Mouse (Mus musculus) hindbrain, embryonic 10.5 days (tissue): ENCODE results near the gene Adipor2. TPM values are rescaled to one million over a fixed set of nuclear protein-coding genes. Genes with fewer than 3 reads are reported as not detected.

Experiments
- DNase-seq: peaks from one replicate; pipeline ENCODE4 v3.0.0-alpha.2; 2017; ENCODE audit warnings: low spot score
- H3K27ac ChIP-seq: fragments of 300-500 bp; sonication (generic); 2 replicates; pipeline ENCODE4 v1.5.1; 2016; ENCODE audit warnings: mild to moderate bottlenecking, moderate library complexity
- H3K27me3 ChIP-seq: fragments of 300-500 bp; sonication (generic); 2 replicates; pipeline ENCODE4 v1.6.1; 2016; ENCODE audit warnings: mild to moderate bottlenecking; ENCODE audit not compliant: poor library complexity, insufficient read depth, severe bottlenecking
- H3K36me3 ChIP-seq: fragments of 300-500 bp; sonication (generic); 2 replicates; pipeline ENCODE4 v1.6.1; 2016; ENCODE audit warnings: mild to moderate bottlenecking, moderate library complexity
- H3K4me1 ChIP-seq: fragments of 300-500 bp; sonication (generic); replicated peaks from 2 replicates; pipeline ENCODE4 v1.6.1; 2016; ENCODE audit warnings: mild to moderate bottlenecking
- H3K4me3 ChIP-seq: fragments of 300-500 bp; sonication (generic); 2 replicates; pipeline ENCODE4 v1.5.1; 2016; ENCODE audit warnings: mild to moderate bottlenecking, moderate library complexity
- H3K9me3 ChIP-seq: fragments of 300-500 bp; sonication (generic); 2 replicates; pipeline ENCODE4 v1.6.1; 2016; ENCODE audit warnings: mild to moderate bottlenecking, moderate library complexity
- WGBS: fragments of 180-500 bp; shearing (Covaris S2); methylation state at CpG from one replicate; pipeline ENCODE4 v1.1.7; 2016; 5-methylcytosine and 5-hydroxymethylcytosine counted together
- polyA plus RNA-seq: library from polyadenylated mRNA; unstranded; fragments of >200 nt; fragmentation: Nextera tagmentation; extraction: Ambion mirVana; gene quantifications from 2 replicates; pipeline ENCODE4 v1.2.1, GENCODE M21; 2016

Gene Adipor2
- polyA plus RNA-seq, 1 experiment from 2014 or later = 28.2 TPM

DNA sequence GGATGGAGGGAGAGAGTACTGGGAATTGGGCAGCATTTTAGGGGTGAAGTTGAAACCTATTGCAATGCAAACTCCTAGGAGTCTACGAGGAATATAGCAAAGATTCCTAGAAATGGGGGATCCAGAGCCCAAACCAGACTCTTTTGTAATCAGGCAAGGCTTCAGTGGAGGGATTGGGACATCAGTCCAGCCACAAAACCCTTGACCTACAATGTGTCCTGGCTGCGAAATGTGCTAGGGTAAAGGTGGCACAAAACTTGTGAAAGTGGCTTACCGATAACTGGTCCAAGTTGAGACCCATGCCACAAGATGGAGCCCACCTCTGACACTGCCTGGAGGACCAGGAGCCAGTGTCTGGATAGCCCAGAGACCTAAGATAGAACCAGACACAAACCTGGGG lies 18.1 kb downstream of the Adipor2 start:
- H3K27me3 ChIP-seq = no peaks in the 10 kb centered on the region
- no peaks in the 10 kb centered on the region for H3K4me1 ChIP-seq
- DNase-seq = no peak
- H3K36me3 ChIP-seq = 0 out of 2 replicates have a peak, but pooled peaks cover 2% of the 10 kb centered on the region
- H3K9me3 ChIP-seq = 0 out of 2 replicates have a peak, but pooled peaks cover 2% of the 10 kb centered on the region
- H3K4me3 ChIP-seq = no peak overlapping the region
- 89% methylated on average over 3 of the region's 3 CpGs for WGBS
- H3K27ac ChIP-seq = no peak overlapping the region

DNA sequence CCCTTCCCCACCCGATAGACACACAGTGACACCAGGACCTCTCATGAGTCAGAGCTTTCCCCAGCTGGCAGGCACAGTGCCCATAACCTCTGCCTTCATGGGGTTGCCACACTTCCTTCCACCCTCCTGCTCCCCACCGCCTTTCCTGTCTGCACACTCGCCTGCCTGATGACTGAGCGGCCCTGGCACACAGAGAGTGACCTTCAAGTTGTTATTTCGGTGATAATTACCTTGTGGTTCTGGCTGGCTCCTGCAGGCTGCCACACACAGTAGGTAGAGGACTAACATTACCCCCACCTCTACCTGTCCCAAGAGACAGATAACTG lies 21.2 kb downstream of the Adipor2 start:
- H3K36me3 ChIP-seq = 0 out of 2 replicates have a peak, but pooled peaks cover 2% of the 10 kb centered on the region
- H3K4me3 ChIP-seq = no peak overlapping the region
- 0 out of 2 replicates have a peak, but pooled peaks cover 2% of the 10 kb centered on the region for H3K9me3 ChIP-seq
- WGBS = 78% methylated on average over 5 of the region's 5 CpGs
- H3K27ac ChIP-seq = no peak overlapping the region
- no peaks in the 10 kb centered on the region for H3K4me1 ChIP-seq
- H3K27me3 ChIP-seq = no peaks in the 10 kb centered on the region
- no peak for DNase-seq

DNA sequence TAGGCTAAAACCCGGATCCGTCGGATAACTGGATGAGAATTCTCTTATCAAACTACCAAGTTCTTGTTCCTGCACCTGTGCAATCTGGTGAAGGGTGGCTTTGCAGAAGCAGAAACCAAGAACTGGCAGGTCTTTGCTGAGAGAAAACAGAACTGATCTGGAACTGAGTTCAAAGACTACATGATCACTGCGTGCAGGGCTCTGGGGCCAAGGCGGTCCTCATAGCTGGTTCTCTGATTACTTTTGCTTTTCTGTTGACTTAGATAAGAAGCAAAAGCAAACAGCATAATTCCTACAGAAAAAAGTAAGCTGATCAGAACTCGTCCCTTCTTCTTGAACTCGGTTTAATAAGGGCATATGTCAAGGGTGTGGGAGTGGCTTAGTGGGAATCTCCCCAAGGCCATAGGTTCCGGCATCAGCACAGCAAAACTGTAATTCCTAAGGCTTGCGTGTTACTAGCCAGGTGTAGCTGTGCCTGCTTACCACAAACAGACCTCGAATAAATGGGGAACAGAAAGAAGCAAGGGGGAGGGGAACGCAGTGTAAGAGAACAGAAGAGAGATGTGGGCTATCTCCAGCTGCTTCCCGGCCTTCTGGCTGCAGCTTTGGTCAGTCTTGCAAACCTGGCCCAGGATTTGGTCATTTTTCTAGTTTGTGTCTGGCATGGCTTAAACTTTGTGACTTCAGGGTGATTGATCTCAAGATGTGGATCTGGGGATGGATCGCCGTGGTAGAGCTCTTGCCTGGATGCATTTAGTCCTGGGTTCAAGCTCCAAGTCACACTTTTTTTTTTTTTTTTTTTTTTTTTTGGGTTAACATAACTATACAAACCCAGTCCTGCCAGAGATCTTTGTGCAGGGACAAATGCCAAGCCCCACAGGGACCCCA lies 21.8 kb downstream of the Adipor2 start:
- no peak for DNase-seq
- H3K27ac ChIP-seq = no peak overlapping the region
- H3K36me3 ChIP-seq = 0 out of 2 replicates have a peak, but pooled peaks cover 2% of the 10 kb centered on the region
- H3K4me3 ChIP-seq = no peak overlapping the region
- 88% methylated on average over 14 of the region's 14 CpGs for WGBS
- no peaks in the 10 kb centered on the region for H3K27me3 ChIP-seq
- no peaks in the 10 kb centered on the region for H3K4me1 ChIP-seq
- 0 out of 2 replicates have a peak, but pooled peaks cover 2% of the 10 kb centered on the region for H3K9me3 ChIP-seq

DNA sequence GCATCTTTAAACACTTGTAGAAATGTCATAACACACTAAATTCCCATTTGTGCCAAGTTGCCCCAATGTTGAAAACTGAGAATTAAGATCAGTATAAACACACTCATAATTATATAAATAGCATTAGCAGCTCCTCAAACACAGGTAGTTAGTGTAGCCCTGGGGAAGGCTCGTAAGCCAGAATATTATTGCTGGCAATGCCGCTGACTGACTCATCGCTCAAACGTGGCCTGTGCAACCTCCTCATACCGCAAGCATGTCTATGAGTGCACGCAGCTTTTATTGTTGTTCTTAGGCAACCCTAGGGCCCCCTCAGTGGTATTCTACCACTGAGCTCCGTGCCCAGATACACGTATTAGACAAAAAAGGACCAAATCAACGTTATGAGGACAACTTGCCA lies 24.7 kb downstream of the Adipor2 start:
- Histone ChIP-seq H3K9me3 (0 out of 2 replicates have a peak, but pooled peaks cover 2% of the 10 kb centered on the region), H3K27me3 (no peaks in the 10 kb centered on the region), H3K4me3 (no peak overlapping the region), H3K27ac (no peak overlapping the region), H3K36me3 (0 out of 2 replicates have a peak, but pooled peaks cover 2% of the 10 kb centered on the region), H3K4me1 (peaks cover 12% of the 10 kb centered on the region; the same call in 1 of the 2 replicates)
- 86% methylated on average over 9 of the region's 9 CpGs for WGBS
- DNase-seq = no peak

DNA sequence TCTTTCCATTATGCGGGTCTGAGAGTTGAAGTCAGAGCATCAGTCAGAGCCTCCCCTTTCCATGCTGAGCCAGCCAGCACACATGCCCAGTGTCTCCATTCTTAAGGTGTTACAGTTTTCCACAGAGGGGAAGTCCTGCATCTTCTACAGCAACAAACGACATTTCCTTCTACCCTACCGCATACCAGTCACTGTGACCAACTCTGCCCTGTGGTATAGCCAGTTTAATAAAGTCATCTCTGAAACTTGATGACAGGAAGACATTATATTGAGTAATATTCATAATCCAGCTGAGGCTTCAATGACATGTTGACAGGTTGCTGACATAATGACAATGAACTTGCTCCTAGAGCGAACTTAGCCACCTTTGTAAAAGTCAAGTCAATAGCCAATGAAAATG lies 26.8 kb downstream of the Adipor2 start:
- DNase-seq = no peak
- Histone ChIP-seq H3K27me3 (no peaks in the 10 kb centered on the region), H3K27ac (no peak overlapping the region), H3K9me3 (no peaks in the 10 kb centered on the region), H3K36me3 (no peaks in the 10 kb centered on the region), H3K4me1 (peaks cover 29% of the 10 kb centered on the region), H3K4me3 (no peak overlapping the region)
- WGBS = 91% methylated on average over 4 of the region's 4 CpGs

DNA sequence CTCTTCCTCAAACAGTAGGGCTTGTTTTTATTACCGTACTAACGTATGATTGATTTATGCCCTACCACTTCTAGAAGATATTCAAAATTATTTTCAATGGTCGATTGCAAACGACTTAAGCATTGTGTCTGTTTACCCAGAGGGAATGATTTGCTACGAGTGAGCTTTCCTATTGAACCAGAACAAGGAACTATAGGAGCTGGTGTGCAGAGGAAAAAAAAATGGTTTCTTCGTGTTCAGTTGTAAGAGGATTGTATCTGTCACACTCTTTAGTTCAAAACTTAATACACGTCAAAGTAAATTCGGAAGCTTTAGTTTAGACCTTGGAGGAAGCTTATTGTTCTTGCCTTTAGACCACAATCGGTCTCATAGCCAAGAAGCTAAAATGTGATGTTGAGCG lies 28.4 kb downstream of the Adipor2 start:
- Histone ChIP-seq H3K27ac (peak overlapping the region; percentile 97), H3K9me3 (no peaks in the 10 kb centered on the region), H3K4me1 (peaks cover 29% of the 10 kb centered on the region), H3K36me3 (0 out of 2 replicates have a peak, but pooled peaks cover 2% of the 10 kb centered on the region), H3K27me3 (no peaks in the 10 kb centered on the region), H3K4me3 (peak overlapping the region; percentile 83)
- no peak for DNase-seq
- 35% methylated on average over 10 of the region's 10 CpGs for WGBS

DNA sequence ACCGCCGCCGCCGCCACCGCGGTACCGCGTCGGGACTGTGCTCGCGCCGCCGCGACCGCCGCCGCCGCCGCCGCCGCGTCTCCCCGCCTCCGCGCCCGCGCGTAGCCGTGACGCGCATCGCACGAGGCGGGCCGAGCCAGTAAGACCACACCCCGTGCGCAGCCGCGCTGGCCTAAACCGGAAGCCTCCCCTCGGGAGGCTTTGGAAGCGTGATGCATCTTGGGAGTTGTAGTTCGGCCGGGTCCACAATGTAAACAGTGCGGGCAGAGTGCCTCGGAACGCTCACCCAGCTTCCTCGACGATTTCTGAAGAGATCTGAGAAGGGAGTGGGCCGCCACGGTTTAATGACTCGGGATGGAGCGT lies 28.9 kb downstream of the Adipor2 start:
- no peaks in the 10 kb centered on the region for H3K9me3 ChIP-seq
- under 1% methylated on average over 53 of the region's 53 CpGs for WGBS
- H3K27ac ChIP-seq = peak overlapping the region; percentile 97
- 0 out of 2 replicates have a peak, but pooled peaks cover 6% of the 10 kb centered on the region for H3K36me3 ChIP-seq
- DNase-seq = peak; percentile 94
- H3K4me3 ChIP-seq = peak overlapping the region; percentile 83
- no peaks in the 10 kb centered on the region for H3K27me3 ChIP-seq
- peaks cover 29% of the 10 kb centered on the region for H3K4me1 ChIP-seq

DNA sequence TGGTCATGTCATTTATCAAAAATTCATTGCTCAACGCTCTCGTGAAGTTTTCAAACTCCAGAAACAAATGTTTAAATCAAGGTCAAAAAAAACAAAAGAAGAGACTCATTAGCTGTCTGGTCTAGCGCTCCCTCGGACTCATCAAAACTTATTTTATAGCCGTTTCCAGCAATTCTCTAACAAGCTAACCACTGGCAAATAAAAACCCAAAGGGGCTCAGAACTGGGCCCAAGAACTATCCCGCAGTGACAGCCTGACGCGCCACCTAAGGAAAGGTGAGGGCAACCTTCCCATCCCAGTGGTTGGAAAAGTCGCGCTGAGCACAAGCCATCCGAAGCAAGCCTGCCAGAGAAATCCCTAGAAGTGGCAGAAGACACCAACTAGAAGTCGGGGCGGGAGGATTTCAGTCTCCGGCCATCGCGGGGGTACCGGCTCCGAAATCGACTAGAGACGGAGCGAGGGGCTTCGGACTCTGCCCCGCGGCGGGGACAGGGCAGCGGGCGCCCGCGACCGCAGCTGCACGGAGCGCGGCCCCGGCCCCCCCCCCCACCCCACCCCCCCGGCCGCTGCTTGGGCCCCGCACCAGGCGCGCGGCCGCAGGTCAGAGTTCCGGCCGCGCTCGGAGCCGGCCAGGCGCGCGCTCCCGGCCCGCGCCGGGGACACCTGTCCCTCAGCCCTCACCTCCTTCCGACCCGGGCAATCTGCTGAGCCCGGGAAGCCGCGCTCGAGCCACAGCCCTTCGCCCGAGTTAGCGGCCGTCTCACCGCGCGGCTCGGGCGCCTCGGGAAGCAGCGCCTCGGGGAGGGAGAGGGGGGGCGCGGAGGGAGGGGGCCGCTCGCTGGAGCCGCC lies 29.5 kb downstream of the Adipor2 start:
- peaks cover 29% of the 10 kb centered on the region for H3K4me1 ChIP-seq

DNA sequence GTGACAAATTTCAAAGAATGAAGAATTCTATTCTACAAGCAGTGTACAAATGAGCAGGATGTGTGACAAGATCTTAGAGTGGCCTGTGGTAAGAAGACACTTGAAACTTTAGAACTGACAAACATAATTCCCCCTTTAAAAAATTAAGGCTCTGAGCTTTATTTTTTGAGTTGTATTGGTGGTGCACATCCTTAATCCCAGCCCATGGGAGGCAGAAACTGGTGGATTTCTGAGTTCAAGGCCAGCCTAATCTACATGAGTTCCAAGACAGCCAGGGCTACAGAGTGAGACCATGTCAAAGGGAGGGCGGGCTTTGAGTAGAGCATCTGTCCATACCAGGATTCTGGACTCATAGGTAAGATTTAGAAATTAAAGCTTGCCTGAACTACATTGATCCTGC lies 30.7 kb downstream of the Adipor2 start:
- no peak overlapping the region for H3K27ac ChIP-seq
- no peaks in the 10 kb centered on the region for H3K9me3 ChIP-seq
- 0 out of 2 replicates have a peak, but pooled peaks cover 14% of the 10 kb centered on the region for H3K36me3 ChIP-seq
- peaks cover 29% of the 10 kb centered on the region for H3K4me1 ChIP-seq
- DNase-seq = no peak
- 84% methylated on average over 1 of the region's 1 CpGs for WGBS
- H3K4me3 ChIP-seq = peak overlapping the region; percentile 83
- no peaks in the 10 kb centered on the region for H3K27me3 ChIP-seq

More for the DNA sequence above, 29.5 kb downstream of the Adipor2 start:
- Histone ChIP-seq H3K27ac (peak overlapping the region; percentile 97), H3K9me3 (no peaks in the 10 kb centered on the region), H3K27me3 (no peaks in the 10 kb centered on the region), H3K4me3 (peak overlapping the region; percentile 83), H3K36me3 (0 out of 2 replicates have a peak, but pooled peaks cover 11% of the 10 kb centered on the region)
- WGBS = 1% methylated on average over 69 of the region's 76 CpGs
- DNase-seq = peak; percentile 76

DNA sequence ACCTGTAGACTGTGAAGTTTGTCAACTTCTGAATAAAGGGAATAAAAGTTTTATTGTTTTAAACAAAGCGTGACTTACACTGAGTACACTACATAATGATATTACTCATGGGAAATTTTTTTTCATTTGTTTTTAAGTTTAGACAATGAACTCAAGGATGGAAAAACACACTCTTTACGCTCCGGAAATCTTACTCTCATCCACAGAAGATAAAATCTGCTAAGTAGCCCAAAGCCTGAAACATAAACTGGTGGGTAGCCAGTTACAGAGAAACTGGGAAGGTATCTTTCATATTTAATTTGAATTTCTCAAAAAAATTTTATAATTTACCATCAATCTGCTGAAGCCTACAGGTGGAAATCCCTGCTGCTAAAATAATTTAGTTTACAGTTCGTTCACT lies 31.1 kb downstream of the Adipor2 start:
- WGBS = 93% methylated on average over 4 of the region's 4 CpGs
- Histone ChIP-seq H3K9me3 (no peaks in the 10 kb centered on the region), H3K27ac (no peak overlapping the region), H3K4me3 (no peak overlapping the region), H3K4me1 (peaks cover 29% of the 10 kb centered on the region), H3K27me3 (no peaks in the 10 kb centered on the region), H3K36me3 (peaks cover 14% of the 10 kb centered on the region; the same call in 1 of the 2 replicates)
- no peak for DNase-seq

DNA sequence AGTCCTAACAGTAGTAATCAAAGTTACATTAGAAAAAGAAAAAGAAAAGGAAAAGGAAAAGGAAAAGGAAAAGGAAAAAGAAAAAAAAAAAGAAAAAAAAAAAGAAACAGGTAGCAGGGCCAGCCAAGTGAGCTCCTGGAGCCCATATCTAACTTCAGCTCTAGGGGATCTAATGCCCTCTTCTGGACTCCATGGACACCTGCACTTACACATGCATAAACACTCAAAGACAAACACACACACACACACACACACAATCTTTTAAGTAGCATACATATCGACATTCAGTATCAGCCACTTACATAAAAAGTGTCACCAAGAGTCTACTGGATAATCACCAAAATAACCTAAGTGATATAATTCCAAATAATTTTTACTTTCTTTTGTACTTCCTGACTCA lies 31.8 kb downstream of the Adipor2 start:
- Histone ChIP-seq H3K36me3 (peaks cover 14% of the 10 kb centered on the region; the same call in 1 of the 2 replicates), H3K9me3 (no peaks in the 10 kb centered on the region), H3K27ac (no peak overlapping the region), H3K4me3 (no peak overlapping the region), H3K27me3 (no peaks in the 10 kb centered on the region), H3K4me1 (peaks cover 29% of the 10 kb centered on the region)
- 93% methylated on average over 1 of the region's 1 CpGs for WGBS
- DNase-seq = no peak

DNA sequence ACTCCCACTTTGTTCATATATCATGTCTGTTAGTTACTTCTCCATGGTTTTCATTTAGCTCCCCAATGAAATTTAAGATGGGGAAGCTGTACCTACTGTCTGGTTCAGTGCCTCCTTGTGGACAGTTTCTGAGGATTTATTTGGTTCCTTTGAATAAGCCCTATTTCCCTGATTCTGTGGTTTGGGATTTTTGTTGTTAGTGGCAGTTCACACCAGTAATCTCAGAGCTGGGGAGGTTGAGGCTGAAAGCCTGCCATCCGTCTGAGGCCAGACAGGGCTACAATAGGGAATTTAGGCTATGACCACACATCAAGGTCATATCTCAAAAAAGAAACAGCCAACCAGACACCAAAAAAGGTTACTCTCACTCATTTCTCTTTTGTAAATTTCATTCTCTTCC lies 38.9 kb downstream of the Adipor2 start:
- Histone ChIP-seq H3K27me3 (no peaks in the 10 kb centered on the region), H3K27ac (no peak overlapping the region), H3K36me3 (peaks cover 8% of the 10 kb centered on the region; the same call in 1 of the 2 replicates), H3K4me3 (no peak overlapping the region), H3K9me3 (no peaks in the 10 kb centered on the region), H3K4me1 (0 out of 2 replicates have a peak, but pooled peaks cover 8% of the 10 kb centered on the region)
- WGBS = 82% methylated on average over 1 of the region's 1 CpGs
- no peak for DNase-seq
